Mouse (Mus musculus) midbrain, embryonic 10.5 days (tissue): ENCODE measurements around the gene Acot11. TPM values are rescaled to one million over a fixed set of nuclear protein-coding genes. Genes with fewer than 3 reads are reported as not detected.

Experiments
- DNase-seq: peaks from one replicate; pipeline ENCODE4 v3.0.0-alpha.2; 2017; ENCODE audit warnings: low spot score
- H3K27ac ChIP-seq: fragments of 300-500 bp; sonication (generic); replicated peaks from 2 replicates; pipeline ENCODE4 v1.5.1; 2016; ENCODE audit warnings: mild to moderate bottlenecking
- H3K27me3 ChIP-seq: fragments of 300-500 bp; sonication (generic); 2 replicates; pipeline ENCODE4 v1.6.1; 2016; ENCODE audit warnings: low read depth, mild to moderate bottlenecking; ENCODE audit not compliant: poor library complexity, severe bottlenecking
- H3K36me3 ChIP-seq: fragments of 300-500 bp; sonication (generic); 2 replicates; pipeline ENCODE4 v1.6.1; 2016; ENCODE audit warnings: mild to moderate bottlenecking, moderate library complexity
- H3K4me1 ChIP-seq: fragments of 300-500 bp; sonication (generic); 2 replicates; pipeline ENCODE4 v1.6.1; 2016
- H3K4me3 ChIP-seq: fragments of 300-500 bp; sonication (generic); 2 replicates; pipeline ENCODE4 v1.5.1; 2016; ENCODE audit warnings: mild to moderate bottlenecking, moderate library complexity
- H3K9me3 ChIP-seq: fragments of 300-500 bp; sonication (generic); replicated peaks from 2 replicates; pipeline ENCODE4 v1.6.1; 2016; ENCODE audit warnings: mild to moderate bottlenecking
- WGBS: fragments of 180-500 bp; shearing (Covaris S2); methylation state at CpG from one replicate; pipeline ENCODE4 v1.1.7; 2016; 5-methylcytosine and 5-hydroxymethylcytosine counted together
- polyA plus RNA-seq: library from polyadenylated mRNA; unstranded; fragments of >200 nt; fragmentation: Nextera tagmentation; extraction: Ambion mirVana; gene quantifications from 2 replicates; pipeline ENCODE4 v1.2.1, GENCODE M21; 2016

The Acot11 gene
- polyA plus RNA-seq, result 2.0 and 2.2 TPM in 2 replicates

DNA sequence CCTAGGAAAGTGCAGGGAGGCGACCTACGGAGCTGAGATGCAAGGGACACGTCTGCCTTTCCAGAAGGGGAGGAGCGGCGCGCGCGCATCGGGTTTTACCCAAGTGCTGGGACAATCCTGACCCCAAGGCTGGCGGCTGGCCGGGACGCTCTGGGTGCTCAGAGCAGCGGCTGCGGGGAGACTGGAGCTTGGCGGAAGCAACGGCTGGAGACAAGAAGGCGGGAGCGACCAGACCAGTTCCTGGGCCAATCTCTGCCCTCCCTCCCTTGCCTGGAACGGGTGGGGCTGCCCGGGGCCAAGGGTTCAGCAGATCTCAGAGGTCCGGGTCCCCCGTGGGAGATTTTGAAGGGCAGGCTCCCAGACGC is at the start of gene Acot11:
Acot11 (minus strand) TSS at position 89 of the 365 bp plus-strand sequence.
- peak within 1 kb of the TSS; percentile 45 for H3K4me3 ChIP-seq
- peaks cover 36% of the 10 kb centered on the region for H3K27me3 ChIP-seq
- DNase-seq, result peak; percentile 39
- H3K27ac ChIP-seq, result peak within 1 kb of the TSS; percentile 69
- peaks cover under 1% of the 10 kb centered on the region; the same call in 1 of the 2 replicates for H3K9me3 ChIP-seq
- H3K36me3 ChIP-seq, result no peaks in the 10 kb centered on the region
- whole genome bisulfite sequencing, result 6% methylated on average over 23 of the region's 23 CpGs
- H3K4me1 ChIP-seq, result peaks cover 17% of the 10 kb centered on the region

DNA sequence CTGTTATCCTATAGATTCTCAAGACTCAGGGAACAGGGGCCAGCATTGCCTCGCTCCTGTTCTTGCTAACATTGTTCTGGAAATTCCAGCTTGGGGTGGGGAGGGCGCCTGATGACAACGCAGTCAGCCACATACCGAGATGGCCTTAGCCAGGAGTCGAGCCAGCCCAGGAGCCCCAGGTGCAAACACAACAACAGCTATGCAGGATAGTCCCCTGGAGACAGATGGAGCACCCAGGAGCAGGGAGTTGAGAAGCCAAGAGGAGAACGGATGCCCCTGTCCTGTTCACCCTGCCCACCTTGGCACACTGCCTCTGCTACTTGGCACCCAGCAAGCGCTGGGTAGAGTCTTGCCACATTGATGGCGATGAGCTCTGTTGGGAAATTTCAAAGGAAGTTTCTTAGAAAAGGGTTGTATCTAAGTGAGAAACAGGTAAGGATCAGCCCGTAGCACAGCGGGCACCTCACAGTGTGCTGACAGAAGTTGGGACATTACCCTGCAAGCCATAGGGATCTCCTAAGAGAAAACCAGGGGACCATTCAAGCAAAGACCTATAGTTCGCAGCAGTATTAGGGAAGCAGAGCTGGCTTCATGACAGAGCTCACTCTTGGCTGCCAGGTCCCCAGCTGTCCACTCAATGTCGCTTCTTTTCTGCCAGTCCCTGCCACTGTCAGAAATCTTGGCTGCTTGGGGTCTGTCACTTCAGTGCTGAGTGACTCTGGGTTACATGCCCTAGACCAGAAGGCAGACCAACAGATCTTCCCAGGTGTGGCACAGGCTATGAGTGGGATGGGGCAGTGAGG is 43.7 kb upstream of the Acot11 start:
- H3K27me3 ChIP-seq, result no peaks in the 10 kb centered on the region
- 52% methylated on average over 12 of the region's 12 CpGs for WGBS
- peak overlapping the region; percentile 87 for H3K27ac ChIP-seq
- H3K9me3 ChIP-seq, result no peaks in the 10 kb centered on the region
- H3K36me3 ChIP-seq, result no peaks in the 10 kb centered on the region
- DNase-seq, result no peak
- peaks cover 28% of the 10 kb centered on the region for H3K4me1 ChIP-seq
- H3K4me3 ChIP-seq, result peak overlapping the region; percentile 28

DNA sequence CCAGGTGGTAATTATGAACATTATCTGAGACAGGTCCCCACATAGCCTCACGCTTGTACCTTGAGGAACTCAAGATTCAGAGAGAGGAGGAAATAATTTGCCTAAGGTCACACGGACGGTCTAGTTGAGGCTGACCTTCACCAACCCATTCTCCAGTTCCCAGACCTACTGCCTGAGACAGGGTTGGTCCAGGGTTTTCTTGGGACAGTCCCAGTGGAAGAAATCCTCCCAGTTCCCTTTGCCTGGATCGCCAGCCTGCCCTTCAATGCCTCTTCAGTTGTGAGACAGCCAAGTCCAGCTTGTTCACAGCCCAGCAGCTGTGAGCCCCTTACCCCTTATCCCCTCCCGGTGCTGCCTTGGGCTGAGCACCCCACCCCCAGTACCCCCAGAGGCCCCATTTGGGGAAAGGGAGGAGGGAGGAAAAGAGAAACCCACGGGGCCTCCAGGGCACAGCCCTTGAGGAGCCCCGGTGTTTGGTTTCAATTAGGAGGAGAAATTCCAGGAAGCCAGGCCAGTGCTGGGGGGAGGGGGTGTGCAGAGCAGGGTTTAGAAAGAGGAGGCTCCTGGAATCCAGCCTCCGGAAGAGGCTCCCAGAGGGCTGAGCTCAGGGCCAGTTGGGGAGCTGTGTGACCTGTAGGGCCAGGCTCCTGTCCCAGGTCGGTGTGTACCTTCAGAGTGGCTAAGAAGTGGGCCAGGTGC is 42.9 kb upstream of the Acot11 start:
- H3K4me3 ChIP-seq, result peak overlapping the region; percentile 28
- H3K27me3 ChIP-seq, result no peaks in the 10 kb centered on the region
- H3K36me3 ChIP-seq, result no peaks in the 10 kb centered on the region
- H3K4me1 ChIP-seq, result peaks cover 32% of the 10 kb centered on the region
- WGBS, result 17% methylated on average over 9 of the region's 9 CpGs
- no peaks in the 10 kb centered on the region for H3K9me3 ChIP-seq
- peak overlapping the region; percentile 87 for H3K27ac ChIP-seq
- DNase-seq, result peak; percentile 73

DNA sequence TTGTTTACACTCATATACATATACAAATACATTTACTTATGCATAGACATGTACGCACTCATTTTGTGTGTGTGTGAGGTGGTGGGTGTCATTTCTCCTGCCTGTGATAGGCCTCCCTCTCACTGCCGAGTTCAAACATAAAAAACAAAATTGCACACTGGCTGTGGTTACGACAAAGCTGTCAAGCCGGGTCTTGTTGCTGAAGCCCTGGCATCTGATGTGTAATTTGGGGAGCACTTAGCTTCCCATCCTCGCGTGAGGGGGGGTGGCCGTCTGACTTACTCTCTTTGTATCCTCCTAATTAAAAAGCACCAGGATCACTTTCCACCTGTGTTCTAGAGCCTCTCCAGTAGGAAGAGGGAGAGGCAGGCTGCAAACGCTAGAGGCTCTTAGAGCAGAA is 37.8 kb upstream of the Acot11 start:
- H3K9me3 ChIP-seq, result no peaks in the 10 kb centered on the region
- no peak overlapping the region for H3K4me3 ChIP-seq
- DNase-seq, result no peak
- WGBS, result 63% methylated on average over 8 of the region's 8 CpGs
- no peaks in the 10 kb centered on the region for H3K36me3 ChIP-seq
- H3K27ac ChIP-seq, result peak overlapping the region; percentile 98
- peaks cover 66% of the 10 kb centered on the region for H3K4me1 ChIP-seq
- no peaks in the 10 kb centered on the region for H3K27me3 ChIP-seq

DNA sequence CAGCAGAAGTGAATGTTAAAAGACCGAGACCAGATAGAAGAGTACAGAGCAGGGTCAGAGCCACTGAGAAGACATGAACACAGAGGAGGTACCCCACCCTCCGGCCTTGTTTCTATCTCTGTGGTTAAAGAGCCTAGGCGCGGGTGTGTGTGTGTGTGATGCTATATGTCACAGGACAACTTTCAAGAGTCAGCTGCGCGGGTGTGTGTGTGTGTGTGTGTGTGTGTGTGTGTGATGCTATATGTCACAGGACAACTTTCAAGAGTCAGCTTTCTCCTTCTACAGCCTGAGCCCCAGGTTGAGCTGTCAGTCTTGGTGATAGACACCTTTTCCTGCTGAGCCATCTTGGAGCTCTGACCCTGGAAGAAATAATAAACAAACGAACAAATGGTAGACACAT is 37.1 kb upstream of the Acot11 start:
- H3K27ac ChIP-seq, result peak overlapping the region; percentile 98
- peaks cover 66% of the 10 kb centered on the region for H3K4me1 ChIP-seq
- H3K4me3 ChIP-seq, result no peak overlapping the region
- H3K27me3 ChIP-seq, result peaks cover 4% of the 10 kb centered on the region
- DNase-seq, result no peak
- H3K9me3 ChIP-seq, result no peaks in the 10 kb centered on the region
- no peaks in the 10 kb centered on the region for H3K36me3 ChIP-seq
- WGBS, result 61% methylated on average over 7 of the region's 7 CpGs

DNA sequence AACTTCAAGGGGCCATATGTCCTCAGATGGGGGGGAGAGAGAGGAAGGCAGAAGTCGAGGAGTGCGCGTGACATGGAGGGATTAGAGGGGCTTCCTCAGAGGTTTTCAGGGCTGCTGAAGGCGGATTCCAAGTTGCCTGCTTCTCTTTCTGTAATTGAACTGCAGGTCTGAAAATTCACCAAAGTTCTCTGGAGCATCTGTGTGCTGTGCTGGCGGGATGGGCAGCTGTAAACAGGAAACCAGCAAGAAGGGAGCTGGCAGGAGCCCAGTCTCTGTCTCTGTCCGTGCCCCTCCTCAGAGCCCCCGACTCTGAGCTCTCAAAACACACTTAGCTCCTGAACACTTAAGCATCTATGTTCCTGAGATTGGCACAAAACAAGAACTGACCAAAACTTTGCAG is 36.5 kb upstream of the Acot11 start:
- WGBS, result 16% methylated on average over 7 of the region's 7 CpGs
- H3K9me3 ChIP-seq, result no peaks in the 10 kb centered on the region
- H3K27me3 ChIP-seq, result peaks cover 10% of the 10 kb centered on the region
- H3K27ac ChIP-seq, result peak overlapping the region; percentile 98
- peak overlapping the region; percentile 69; the same call in 1 of the 2 replicates for H3K4me3 ChIP-seq
- peaks cover 69% of the 10 kb centered on the region for H3K4me1 ChIP-seq
- peak; percentile 28 for DNase-seq
- H3K36me3 ChIP-seq, result no peaks in the 10 kb centered on the region

DNA sequence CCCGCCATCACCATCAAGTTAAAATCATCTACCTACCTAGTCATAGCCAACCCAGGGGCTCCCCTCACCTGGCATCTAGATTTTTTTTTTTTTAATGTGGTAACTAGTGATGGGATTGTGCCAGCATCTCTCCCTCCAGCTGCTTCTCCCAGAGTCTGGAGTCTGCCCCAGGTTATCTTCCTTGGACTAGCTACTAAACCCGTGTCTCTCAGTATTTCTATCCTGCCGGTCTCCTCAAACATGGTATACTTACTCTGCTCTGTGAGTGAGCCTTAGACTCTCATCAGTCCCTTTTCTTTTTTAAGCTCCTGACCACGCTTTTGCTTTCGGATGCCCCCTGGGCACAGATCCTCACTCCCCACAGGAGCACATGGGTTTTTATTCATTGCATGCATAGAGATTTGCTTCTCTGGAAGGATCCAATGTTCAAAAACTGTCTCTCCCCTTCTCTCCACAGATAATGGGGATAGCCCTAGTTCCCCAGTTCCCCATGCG is 35.9 kb upstream of the Acot11 start:
- no peak for DNase-seq
- Histone ChIP-seq H3K27ac (peak overlapping the region; percentile 98), H3K36me3 (no peaks in the 10 kb centered on the region), H3K4me1 (peaks cover 71% of the 10 kb centered on the region), H3K9me3 (no peaks in the 10 kb centered on the region), H3K4me3 (peak overlapping the region; percentile 69), H3K27me3 (peaks cover 16% of the 10 kb centered on the region)
- WGBS, result 17% methylated on average over 6 of the region's 6 CpGs

DNA sequence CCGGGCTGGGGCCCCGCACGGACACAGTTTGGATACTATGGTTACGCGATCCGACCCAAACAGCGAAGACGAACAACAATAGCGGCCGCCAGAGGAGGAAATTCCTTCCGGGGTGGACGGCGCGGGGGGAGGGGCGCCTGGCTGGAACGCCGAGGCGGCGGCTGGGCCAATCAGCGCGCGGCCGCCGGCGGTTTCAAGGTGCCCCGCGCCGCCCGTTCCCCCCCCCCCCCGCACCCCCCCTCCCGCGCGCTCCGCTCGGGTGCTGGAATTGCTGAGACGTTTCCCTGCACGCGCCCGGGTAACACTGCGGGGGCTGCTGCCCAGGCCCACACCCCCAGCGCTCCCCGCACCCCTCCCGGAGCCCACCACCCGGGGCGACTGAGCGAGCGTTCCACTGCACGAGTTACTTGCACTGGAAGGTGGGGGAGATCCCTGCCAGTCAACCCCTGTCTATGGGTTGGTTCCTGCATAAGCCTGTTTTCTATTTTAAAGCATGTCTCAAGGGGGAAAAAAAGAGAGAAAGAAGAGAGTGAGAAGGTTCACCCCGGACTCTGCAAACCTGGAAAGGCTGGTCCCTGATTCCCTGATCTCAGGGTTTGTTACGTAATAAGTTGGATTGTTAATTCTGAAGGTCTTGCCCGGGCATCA is 35.3 kb upstream of the Acot11 start:
- no peaks in the 10 kb centered on the region for H3K9me3 ChIP-seq
- H3K27me3 ChIP-seq, result peaks cover 17% of the 10 kb centered on the region
- peak; percentile 95 for DNase-seq
- 1% methylated on average over 35 of the region's 51 CpGs for WGBS
- peak overlapping the region; percentile 98 for H3K27ac ChIP-seq
- H3K4me3 ChIP-seq, result peak overlapping the region; percentile 69
- peaks cover 71% of the 10 kb centered on the region for H3K4me1 ChIP-seq
- no peaks in the 10 kb centered on the region for H3K36me3 ChIP-seq

DNA sequence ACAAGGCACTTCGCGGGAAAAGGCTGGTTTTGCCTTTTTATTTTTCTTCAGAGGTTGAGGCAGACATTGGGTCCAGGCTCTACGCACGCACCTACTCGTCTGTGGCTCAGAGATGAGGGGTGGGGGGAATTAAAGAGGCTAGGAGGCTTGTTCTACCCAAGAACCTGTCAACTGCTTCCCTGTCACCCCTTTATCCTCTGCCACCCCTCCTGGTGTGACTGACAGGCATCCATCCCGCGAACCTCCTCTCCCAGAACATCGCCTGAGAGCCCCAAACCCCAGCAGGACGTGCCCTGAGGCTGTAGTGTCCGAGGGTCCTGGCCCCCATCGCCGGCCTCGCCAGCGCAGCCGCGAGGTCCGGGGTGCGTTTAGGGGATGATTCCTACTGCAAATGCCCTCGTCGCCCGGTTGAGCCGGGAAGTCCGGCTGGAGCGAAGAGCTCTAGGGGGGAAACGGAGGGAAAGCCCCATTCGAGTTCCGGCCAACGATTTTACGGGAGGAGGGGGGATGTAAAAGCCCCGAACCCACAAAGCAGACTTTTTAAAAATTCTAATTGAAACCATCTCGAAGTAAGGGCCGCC is 34.5 kb upstream of the Acot11 start:
- Histone ChIP-seq H3K9me3 (no peaks in the 10 kb centered on the region), H3K27ac (peak overlapping the region; percentile 98), H3K27me3 (peaks cover 17% of the 10 kb centered on the region), H3K4me3 (peak overlapping the region; percentile 69), H3K36me3 (no peaks in the 10 kb centered on the region), H3K4me1 (peaks cover 71% of the 10 kb centered on the region)
- no peak for DNase-seq
- WGBS, result under 1% methylated on average over 32 of the region's 32 CpGs

DNA sequence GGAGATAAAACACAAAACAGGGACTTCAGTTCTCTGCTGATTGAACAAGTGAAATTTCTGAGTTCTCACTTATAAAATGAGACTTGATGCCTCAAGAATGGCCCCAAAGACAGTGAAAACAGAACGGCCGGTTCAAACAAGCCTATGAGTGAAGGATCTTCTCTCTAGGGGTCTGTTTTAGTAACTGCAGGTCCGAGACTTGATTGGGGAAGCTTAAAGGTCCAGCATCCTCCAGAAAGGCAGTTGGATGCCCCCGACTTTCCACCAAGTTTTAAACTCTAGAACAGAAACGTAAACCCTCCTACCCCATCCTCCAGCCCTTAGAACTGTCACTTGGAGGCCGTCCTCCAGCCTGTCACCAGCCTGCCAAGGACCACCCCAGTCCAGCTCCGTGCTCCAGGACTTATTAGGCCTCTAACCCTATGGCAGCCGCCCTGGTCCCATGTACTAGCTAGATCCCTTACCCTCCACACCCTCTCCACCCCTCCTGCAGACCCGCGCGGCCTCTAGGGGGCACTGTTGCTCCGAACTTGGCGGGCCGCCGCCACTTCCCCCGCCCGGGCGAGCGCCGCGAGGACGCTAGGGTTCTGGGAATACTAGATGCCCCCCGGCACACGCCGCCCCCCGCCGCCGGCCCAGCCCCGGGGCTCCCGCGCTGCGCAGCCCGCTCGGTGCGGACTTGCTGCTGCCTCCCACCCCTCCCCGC is 33.9 kb upstream of the Acot11 start:
- peak; percentile 99 for DNase-seq
- Histone ChIP-seq H3K27me3 (peaks cover 17% of the 10 kb centered on the region), H3K27ac (peak overlapping the region; percentile 98), H3K9me3 (no peaks in the 10 kb centered on the region), H3K4me3 (peak overlapping the region; percentile 69), H3K4me1 (peaks cover 71% of the 10 kb centered on the region), H3K36me3 (no peaks in the 10 kb centered on the region)
- WGBS, result 1% methylated on average over 36 of the region's 36 CpGs

DNA sequence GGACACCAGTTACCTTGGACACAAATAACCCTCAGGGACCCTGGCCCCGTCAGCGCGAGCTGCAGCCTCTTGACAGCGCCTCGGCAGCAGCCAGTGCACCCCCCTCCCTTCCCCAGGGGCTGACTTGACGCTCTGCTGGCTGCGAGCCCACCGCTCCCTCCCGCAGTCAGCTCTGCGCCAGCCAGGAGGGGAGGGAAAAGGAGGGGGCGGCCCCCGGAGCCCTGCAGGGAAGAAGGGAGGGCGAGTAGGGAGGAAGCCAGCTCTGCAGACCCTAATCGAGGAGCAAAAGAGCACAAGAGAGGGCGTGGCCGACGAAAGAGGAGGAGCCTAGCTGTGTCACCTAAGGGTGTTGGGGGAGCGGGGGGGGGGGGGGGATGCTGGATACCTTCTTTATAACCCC is 33.2 kb upstream of the Acot11 start:
- peak overlapping the region; percentile 69 for H3K4me3 ChIP-seq
- DNase-seq, result peak; percentile 75
- no peaks in the 10 kb centered on the region for H3K9me3 ChIP-seq
- no peaks in the 10 kb centered on the region for H3K36me3 ChIP-seq
- peak overlapping the region; percentile 98 for H3K27ac ChIP-seq
- WGBS, result 0% methylated on average over 17 of the region's 18 CpGs
- peaks cover 17% of the 10 kb centered on the region for H3K27me3 ChIP-seq
- peaks cover 67% of the 10 kb centered on the region for H3K4me1 ChIP-seq

DNA sequence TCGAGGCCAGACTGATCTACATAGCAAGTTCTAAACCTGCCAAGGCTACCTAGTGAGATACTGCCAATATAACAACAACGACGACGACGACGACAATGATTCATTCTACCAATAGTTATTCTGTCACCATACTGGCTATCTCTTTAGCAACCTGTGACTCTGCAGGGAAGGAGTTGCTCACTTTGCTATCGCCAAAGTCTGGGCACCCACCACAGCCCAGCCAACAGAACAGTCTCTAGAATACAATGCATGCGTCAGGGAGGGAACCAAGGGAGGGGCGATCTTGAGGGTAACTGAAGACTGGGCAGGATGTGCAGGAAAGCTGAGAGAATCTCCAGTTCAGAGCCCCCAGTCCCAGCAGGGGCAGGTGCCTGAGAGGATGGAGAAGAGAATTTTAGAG is 32.6 kb upstream of the Acot11 start:
- peaks cover 64% of the 10 kb centered on the region for H3K4me1 ChIP-seq
- H3K36me3 ChIP-seq, result no peaks in the 10 kb centered on the region
- WGBS, result 9% methylated on average over 9 of the region's 9 CpGs
- DNase-seq, result no peak
- peak overlapping the region; percentile 69 for H3K4me3 ChIP-seq
- H3K27ac ChIP-seq, result peak overlapping the region; percentile 98
- H3K27me3 ChIP-seq, result peaks cover 17% of the 10 kb centered on the region
- H3K9me3 ChIP-seq, result no peaks in the 10 kb centered on the region
